Mouse (Mus musculus) limb, embryonic 14.5 days (tissue): ENCODE measurements around the gene Zfp36l1. TPM values are rescaled to one million over a fixed set of nuclear protein-coding genes. Genes with fewer than 3 reads are reported as not detected.

ENCODE experiments used
- ATAC-seq: fragments of 200-750 bp; cut with Nextera tagmentation; 2 replicates; pipeline ENCODE4 v1.8.0; 2017; ENCODE audit warnings: low read depth, moderate number of reproducible peaks, moderate TSS enrichment; ENCODE audit not compliant: low FRiP score
- DNase-seq: peaks from one replicate; pipeline ENCODE4 v3.0.0-alpha.2; 2015; ENCODE audit warnings: low spot score
- H3K27ac ChIP-seq: fragments of 300-500 bp; sonication (generic); replicated peaks from 2 replicates; pipeline ENCODE4 v1.5.1; 2014; ENCODE audit warnings: low read depth, mild to moderate bottlenecking, low read length, moderate library complexity, mixed read lengths
- H3K27me3 ChIP-seq: fragments of 300-500 bp; sonication (generic); 2 replicates; pipeline ENCODE4 v1.6.1; 2014; ENCODE audit warnings: low read length, mixed read lengths; ENCODE audit not compliant: control insufficient read depth, insufficient read depth
- H3K36me3 ChIP-seq: fragments of 300-500 bp; sonication (generic); 2 replicates; pipeline ENCODE4 v1.6.1; 2014; ENCODE audit warnings: mild to moderate bottlenecking, low read length, moderate library complexity, mixed read lengths; ENCODE audit not compliant: control insufficient read depth, insufficient read depth
- H3K4me1 ChIP-seq: fragments of 300-500 bp; sonication (generic); 2 replicates; pipeline ENCODE4 v1.6.1; 2014; ENCODE audit warnings: antibody characterized with exemption, low read length, mixed read lengths; ENCODE audit not compliant: control insufficient read depth, insufficient read depth
- H3K4me2 ChIP-seq: fragments of 300-500 bp; sonication (generic); replicated peaks from 2 replicates; pipeline ENCODE4 v1.6.1; 2014; ENCODE audit warnings: low read depth, mild to moderate bottlenecking, low read length, moderate library complexity; ENCODE audit not compliant: severe bottlenecking
- H3K4me3 ChIP-seq: fragments of 300-500 bp; sonication (generic); replicated peaks from 2 replicates; pipeline ENCODE4 v1.5.1; 2014; ENCODE audit warnings: low read length
- H3K9ac ChIP-seq: fragments of 300-500 bp; sonication (generic); 2 replicates; pipeline ENCODE4 v1.6.1; 2014; ENCODE audit warnings: mild to moderate bottlenecking, low read depth, low read length, moderate library complexity; ENCODE audit not compliant: severe bottlenecking
- H3K9me3 ChIP-seq: fragments of 300-500 bp; sonication (generic); 2 replicates; pipeline ENCODE4 v1.6.1; 2016; ENCODE audit warnings: low read length; ENCODE audit not compliant: control insufficient read depth
- POLR2A ChIP-seq: fragments of 200-500 bp; IDR thresholded peaks from 2 replicates; pipeline ENCODE4 v1.8.0; 2012; ENCODE audit warnings: inconsistent platforms, mild to moderate bottlenecking, moderate library complexity, borderline replicate concordance; ENCODE audit not compliant: insufficient read depth, insufficient read length; ENCODE audit errors: extremely low read depth
- WGBS: fragments of 180-500 bp; shearing (Covaris S2); extraction: QIAGEN DNeasy Blood & Tissue Kit; methylation state at CpG from one replicate; pipeline ENCODE4 v1.1.7; 2014; 5-methylcytosine and 5-hydroxymethylcytosine counted together
- polyA plus RNA-seq, 2 experiments: library from polyadenylated mRNA; depleted of rRNA in 1 of 2; stranded (reverse) in 1 of 2; unstranded in 1 of 2; fragments of >200 nt; fragmentation: Nextera tagmentation in 1 of 2; extraction: Ambion mirVana in 1 of 2; gene quantifications; 2 replicates each; pipeline versions ENCODE4 v1.2.1 to v1.2.3; 2012 to 2014

Zfp36l1 gene
- polyA plus RNA-seq, 2 experiments, result 195 to 245 TPM

GRCm38 (mm10) chr12:80136264-80136930, 23.6 kb upstream of the Zfp36l1 start:
- no peak for DNase-seq
- TF ChIP-seq POLR2A, result no peak
- peaks cover 14% of the 10 kb centered on the region for H3K4me1 ChIP-seq
- ATAC-seq, result no peak
- no peak overlapping the region for H3K27ac ChIP-seq
- no peaks in the 10 kb centered on the region for H3K9me3 ChIP-seq
- H3K9ac ChIP-seq, result no peak overlapping the region
- H3K27me3 ChIP-seq, result no peaks in the 10 kb centered on the region
- no peak overlapping the region for H3K4me2 ChIP-seq
- no peak overlapping the region for H3K4me3 ChIP-seq
- no peaks in the 10 kb centered on the region for H3K36me3 ChIP-seq
- WGBS, result 87% methylated on average over 12 of the region's 12 CpGs

- WGBS, result 57% methylated on average over 8 of the region's 8 CpGs
- peaks cover 21% of the 10 kb centered on the region for H3K4me1 ChIP-seq
- no peak overlapping the region for H3K4me3 ChIP-seq
- H3K36me3 ChIP-seq, result no peaks in the 10 kb centered on the region
- no peak for DNase-seq
- H3K27ac ChIP-seq, result no peak overlapping the region
- ATAC-seq, result no peak
- H3K4me2 ChIP-seq, result no peak overlapping the region
- H3K9me3 ChIP-seq, result no peaks in the 10 kb centered on the region
- TF ChIP-seq POLR2A, result no peak
- H3K9ac ChIP-seq, result no peak overlapping the region
- H3K27me3 ChIP-seq, result no peaks in the 10 kb centered on the region
These were observed 22.4 kb upstream of the Zfp36l1 start for GRCm38 (mm10) chr12:80135173-80135572.

GRCm38 (mm10) chr12:80133011-80133545, 20.3 kb upstream of the Zfp36l1 start:
- no peak for TF ChIP-seq POLR2A
- peak overlapping the region; percentile 94; the same call in 1 of the 2 replicates for H3K9ac ChIP-seq
- peak; percentile 35 for ATAC-seq

GRCm38 (mm10) chr12:80132250-80133003, 19.6 kb upstream of the Zfp36l1 start:
- Histone ChIP-seq H3K27ac (peak overlapping the region; percentile 98), H3K4me1 (peaks cover 33% of the 10 kb centered on the region), H3K36me3 (0 out of 2 replicates have a peak, but pooled peaks cover 3% of the 10 kb centered on the region), H3K4me3 (peak overlapping the region; percentile 60), H3K9ac (peak overlapping the region; percentile 94), H3K9me3 (no peaks in the 10 kb centered on the region), H3K4me2 (peak overlapping the region; percentile 88), H3K27me3 (no peaks in the 10 kb centered on the region)
- DNase-seq, result peak; percentile 85
- WGBS, result 3% methylated on average over 47 of the region's 66 CpGs
- ATAC-seq, result peak; percentile 84
- 0 out of 2 replicates have a peak, but pooled peaks have one; percentile 14 for TF ChIP-seq POLR2A

More at GRCm38 (mm10) chr12:80133011-80133545, 20.3 kb upstream of the Zfp36l1 start:
- Histone ChIP-seq H3K9me3 (no peaks in the 10 kb centered on the region), H3K4me1 (peaks cover 33% of the 10 kb centered on the region), H3K27ac (peak overlapping the region; percentile 98; the same call in 1 of the 2 replicates), H3K36me3 (0 out of 2 replicates have a peak, but pooled peaks cover 3% of the 10 kb centered on the region), H3K27me3 (no peaks in the 10 kb centered on the region), H3K4me2 (peak overlapping the region; percentile 88), H3K4me3 (no peak overlapping the region; the same call in 1 of the 2 replicates)
- no peak for DNase-seq
- 33% methylated on average over 9 of the region's 9 CpGs for WGBS
